Mouse (Mus musculus) T-helper 17 cell (primary cell): ENCODE measurements at regions not wholly inside any gene's neighbourhood (a gene's known extent, or its start where the extent isn't known, plus 50 kb on each side); places are given as distances from the start of the nearest gene placed in this dataset.

Experiments used
- in situ Hi-C, 2 experiments: fragments of 300-600 bp; cut with MboI, MseI; formaldehyde crosslinking; loops; 1 replicate in 1 of 2; 2 replicates in 1 of 2; pipeline ENCODE4 v1.15.1; 2025; ENCODE audit warnings: high pct_unique_total_duplicates in 2 of 2

GRCm38 (mm10) chr13:60299076-60299475 lies 121.9 kb upstream of the Gas1 start:
- in situ Hi-C loops: no loop called here

- in situ Hi-C loops: no loop called here
Observed at GRCm38 (mm10) chr13:60303561-60303960, 126.4 kb upstream of the Gas1 start.

GRCm38 (mm10) chr13:60305028-60305810 lies 128.1 kb upstream of the Gas1 start:
- in situ Hi-C loops: no loop called here

- in situ Hi-C loops: no loop called here
Observed at GRCm38 (mm10) chr13:60308062-60308801, 131.1 kb upstream of the Gas1 start.

- in situ Hi-C loops: no loop called here
Observed at GRCm38 (mm10) chr13:60309482-60309881, 132.3 kb upstream of the Gas1 start.

GRCm38 (mm10) chr13:60309926-60310325 lies 132.8 kb upstream of the Gas1 start:
- in situ Hi-C loops: no loop called here

- in situ Hi-C loops: no loop called here
Observed at GRCm38 (mm10) chr13:60312397-60313085, 135.4 kb upstream of the Gas1 start.

GRCm38 (mm10) chr13:60318436-60319020 lies 141.4 kb upstream of the Gas1 start:
- in situ Hi-C loops: no loop called here

GRCm38 (mm10) chr13:60319268-60319667 lies 142.1 kb upstream of the Gas1 start:
- in situ Hi-C loops: no loop called here

- in situ Hi-C loops: no loop called here
Observed at GRCm38 (mm10) chr13:60319861-60320602, 142.9 kb upstream of the Gas1 start.

- in situ Hi-C loops: no loop called here
Observed at GRCm38 (mm10) chr13:60322579-60322978, 145.4 kb upstream of the Gas1 start.

- in situ Hi-C loops: no loop called here
Observed at GRCm38 (mm10) chr13:60330475-60331258, 153.5 kb upstream of the Gas1 start.

GRCm38 (mm10) chr13:60336196-60336595 lies 159.0 kb upstream of the Gas1 start:
- in situ Hi-C loops: no loop called here

- in situ Hi-C loops: no loop called here
Observed at GRCm38 (mm10) chr13:60337383-60337782, 160.2 kb upstream of the Gas1 start.

GRCm38 (mm10) chr13:60338107-60338506 lies 160.9 kb upstream of the Gas1 start:
- in situ Hi-C loops: no loop called here

- in situ Hi-C loops: loop anchor here in 1 of 2 experiments (10.0 kb wide), 1 partner anchor 115 kb away; no protein-coding TSS in a partner anchor
Observed at GRCm38 (mm10) chr13:60340068-60340467, 162.9 kb upstream of the Gas1 start.

GRCm38 (mm10) chr13:60347881-60348280 lies 170.7 kb upstream of the Gas1 start:
- in situ Hi-C loops: loop anchor here in 1 of 2 experiments (10.0 kb wide), 1 partner anchor 123 kb away; no protein-coding TSS in a partner anchor

- in situ Hi-C loops: loop anchor here in 1 of 2 experiments (10.0 kb wide), 1 partner anchor 124 kb away; no protein-coding TSS in a partner anchor
Observed at GRCm38 (mm10) chr13:60348438-60348837, 171.3 kb upstream of the Gas1 start.

GRCm38 (mm10) chr13:60355707-60356490 lies 178.7 kb upstream of the Gas1 start:
- in situ Hi-C loops: no loop called here
